Mouse (Mus musculus) intestine, embryonic 16.5 days (tissue): Measurements from ENCODE around the gene Noct. TPM values are rescaled to one million over a fixed set of nuclear protein-coding genes. Genes with fewer than 3 reads are reported as not detected.

Experiments used
- ATAC-seq: fragments of 200-750 bp; cut with Nextera tagmentation; 2 replicates; pipeline ENCODE4 v1.8.0; 2017; ENCODE audit warnings: moderate TSS enrichment, moderate library complexity
- H3K27ac ChIP-seq: fragments of 300-500 bp; sonication (generic); 2 replicates; pipeline ENCODE4 v1.5.1; 2014; ENCODE audit warnings: mild to moderate bottlenecking, low read length
- H3K27me3 ChIP-seq: fragments of 300-500 bp; sonication (generic); replicated peaks from 2 replicates; pipeline ENCODE4 v1.6.1; 2014; ENCODE audit warnings: low read length, control low read depth, mixed read lengths; ENCODE audit not compliant: control insufficient read depth, insufficient read depth
- H3K36me3 ChIP-seq: fragments of 300-500 bp; sonication (generic); 2 replicates; pipeline ENCODE4 v1.6.1; 2014; ENCODE audit warnings: low read length, control low read depth; ENCODE audit not compliant: control insufficient read depth, insufficient read depth
- H3K4me1 ChIP-seq: fragments of 300-500 bp; sonication (generic); 2 replicates; pipeline ENCODE4 v1.6.1; 2014; ENCODE audit warnings: low read length, control low read depth, mixed read lengths; ENCODE audit not compliant: control insufficient read depth, insufficient read depth
- H3K4me2 ChIP-seq: fragments of 300-500 bp; sonication (generic); 2 replicates; pipeline ENCODE4 v1.6.1; 2014; ENCODE audit warnings: low read depth, low read length, control low read depth
- H3K4me3 ChIP-seq: fragments of 300-500 bp; sonication (generic); 2 replicates; pipeline ENCODE4 v1.5.1; 2014; ENCODE audit warnings: mild to moderate bottlenecking, low read length
- H3K9ac ChIP-seq: fragments of 300-500 bp; sonication (generic); 2 replicates; pipeline ENCODE4 v1.6.1; 2014; ENCODE audit warnings: low read depth, low read length
- H3K9me3 ChIP-seq: fragments of 300-500 bp; sonication (generic); 2 replicates; pipeline ENCODE4 v1.6.1; 2016; ENCODE audit warnings: low read length, control low read depth; ENCODE audit not compliant: control insufficient read depth
- WGBS: fragments of 180-500 bp; shearing (Covaris S2); extraction: QIAGEN DNeasy Blood & Tissue Kit; methylation state at CpG from one replicate; pipeline ENCODE4 v1.1.7; 2014; 5-methylcytosine and 5-hydroxymethylcytosine counted together
- polyA plus RNA-seq: library from polyadenylated mRNA; unstranded; fragments of >200 nt; fragmentation: Nextera tagmentation; extraction: Ambion mirVana; gene quantifications from 2 replicates; pipeline ENCODE4 v1.2.1, GENCODE M21; 2015

Gene Noct
- polyA plus RNA-seq, 1 experiment from 2014 or later: 4.9 TPM

GRCm38 (mm10) chr3:51194075-51194474 lies 30.2 kb upstream of the Noct start:
- 48% methylated on average over 6 of the region's 6 CpGs for WGBS
- no peak for ATAC-seq
- Histone ChIP-seq H3K36me3 (no peaks in the 10 kb centered on the region), H3K4me3 (no peak overlapping the region), H3K27ac (no peak overlapping the region), H3K9me3 (no peaks in the 10 kb centered on the region), H3K4me2 (no peak overlapping the region), H3K9ac (no peak overlapping the region), H3K4me1 (peaks cover 4% of the 10 kb centered on the region; the same call in 1 of the 2 replicates), H3K27me3 (no peaks in the 10 kb centered on the region)

DNA sequence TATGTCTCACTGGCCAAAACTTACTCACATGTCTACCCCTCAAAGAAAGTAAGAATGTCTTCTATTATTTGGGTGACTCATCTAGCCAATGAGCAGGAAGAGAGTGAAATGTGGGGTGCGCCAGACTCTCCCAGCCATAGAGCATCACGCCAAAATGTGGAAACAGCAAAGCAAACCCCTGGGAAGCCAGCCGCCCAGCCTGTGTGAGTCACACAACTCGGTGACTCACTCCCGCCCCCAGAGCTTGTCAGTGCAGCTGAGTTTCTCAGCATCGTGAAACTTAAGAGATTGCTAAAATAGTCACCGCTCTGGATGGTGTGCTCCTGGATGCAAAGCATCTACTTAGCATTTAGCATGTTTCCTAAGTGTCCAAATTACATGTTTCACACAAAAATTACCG lies 28.9 kb upstream of the Noct start:
- peak; percentile 58; the same call in 1 of the 2 replicates for ATAC-seq

GRCm38 (mm10) chr3:51195736-51196135 lies 28.5 kb upstream of the Noct start:
- Histone ChIP-seq H3K4me1 (peaks cover 4% of the 10 kb centered on the region; the same call in 1 of the 2 replicates), H3K9ac (no peak overlapping the region), H3K36me3 (no peaks in the 10 kb centered on the region), H3K27ac (no peak overlapping the region), H3K4me2 (peak overlapping the region; percentile 16; the same call in 1 of the 2 replicates), H3K9me3 (0 out of 2 replicates have a peak, but pooled peaks cover 4% of the 10 kb centered on the region), H3K27me3 (no peaks in the 10 kb centered on the region), H3K4me3 (no peak overlapping the region)
- WGBS: 37% methylated on average over 8 of the region's 8 CpGs
- ATAC-seq: peak; percentile 47; the same call in 1 of the 2 replicates

More for the DNA sequence above, 28.9 kb upstream of the Noct start:
- 31% methylated on average over 8 of the region's 8 CpGs for WGBS
- no peaks in the 10 kb centered on the region for H3K36me3 ChIP-seq
- H3K27ac ChIP-seq: no peak overlapping the region
- H3K9ac ChIP-seq: no peak overlapping the region
- no peak overlapping the region for H3K4me3 ChIP-seq
- 0 out of 2 replicates have a peak, but pooled peaks cover 4% of the 10 kb centered on the region for H3K9me3 ChIP-seq
- peaks cover 4% of the 10 kb centered on the region; the same call in 1 of the 2 replicates for H3K4me1 ChIP-seq
- H3K27me3 ChIP-seq: no peaks in the 10 kb centered on the region
- 0 out of 2 replicates have a peak overlapping the region, but pooled peaks have one; percentile 16 for H3K4me2 ChIP-seq

GRCm38 (mm10) chr3:51196724-51197111 lies 27.5 kb upstream of the Noct start:
- Histone ChIP-seq H3K9me3 (0 out of 2 replicates have a peak, but pooled peaks cover 4% of the 10 kb centered on the region), H3K9ac (no peak overlapping the region), H3K4me1 (peaks cover 4% of the 10 kb centered on the region), H3K27ac (no peak overlapping the region), H3K4me3 (no peak overlapping the region), H3K4me2 (no peak overlapping the region), H3K27me3 (no peaks in the 10 kb centered on the region), H3K36me3 (no peaks in the 10 kb centered on the region)
- ATAC-seq: no peak
- WGBS: 91% methylated on average over 3 of the region's 3 CpGs

DNA sequence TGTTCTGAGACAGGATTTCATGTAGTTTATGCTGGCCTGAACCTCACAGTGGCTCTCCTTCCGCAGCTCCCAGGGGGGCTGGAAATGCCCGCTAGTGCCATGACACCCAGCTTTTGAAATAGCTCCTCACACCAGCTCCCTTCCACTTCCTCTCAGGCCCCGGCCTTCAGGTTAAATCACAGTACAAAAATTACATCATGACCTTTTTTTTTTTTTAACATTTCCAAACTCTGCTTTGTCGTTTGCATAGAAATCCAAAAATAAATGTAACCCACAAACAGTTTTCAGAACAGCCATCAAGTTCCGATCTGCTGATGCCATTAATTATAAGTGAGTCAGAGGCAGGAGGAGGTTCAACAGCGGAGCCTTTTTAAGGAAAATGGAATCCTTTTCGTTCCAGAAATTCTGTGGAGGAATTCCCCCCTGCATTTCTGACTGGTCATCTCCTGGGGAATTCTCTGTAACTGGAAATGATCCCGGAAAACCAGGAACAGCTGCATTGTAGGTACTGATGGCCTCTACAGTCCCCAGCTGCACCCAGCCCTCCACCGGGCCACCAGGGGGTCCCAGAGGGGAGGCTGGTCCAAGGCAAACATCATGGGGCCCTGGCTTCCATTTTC lies 27.0 kb upstream of the Noct start:
- Histone ChIP-seq H3K4me2 (no peak overlapping the region), H3K27me3 (no peaks in the 10 kb centered on the region), H3K4me3 (no peak overlapping the region), H3K36me3 (no peaks in the 10 kb centered on the region), H3K4me1 (peaks cover 4% of the 10 kb centered on the region), H3K9me3 (0 out of 2 replicates have a peak, but pooled peaks cover 4% of the 10 kb centered on the region), H3K27ac (no peak overlapping the region), H3K9ac (no peak overlapping the region)
- ATAC-seq: no peak
- 63% methylated on average over 9 of the region's 9 CpGs for WGBS

DNA sequence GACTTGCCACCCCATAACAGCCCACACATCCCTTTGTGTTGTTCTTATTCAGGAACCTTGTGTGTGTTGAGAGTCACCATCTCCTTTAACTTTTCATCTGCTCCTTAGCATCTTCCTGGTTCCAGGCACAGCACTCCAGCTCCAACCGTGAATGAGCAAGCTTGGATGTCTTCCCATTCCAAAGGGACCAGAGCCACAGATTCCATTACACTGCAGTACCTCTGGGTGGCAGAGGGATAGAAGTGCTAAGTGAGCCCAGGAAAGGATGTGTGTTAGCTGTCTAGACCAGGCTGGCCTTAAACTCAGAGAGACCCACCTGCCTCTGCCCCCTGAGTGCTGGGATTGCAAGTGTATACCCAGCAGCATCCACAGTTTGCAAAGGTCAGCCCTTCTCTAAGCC lies 26.0 kb upstream of the Noct start:
- Histone ChIP-seq H3K27me3 (no peaks in the 10 kb centered on the region), H3K4me1 (peaks cover 4% of the 10 kb centered on the region), H3K36me3 (no peaks in the 10 kb centered on the region), H3K9ac (no peak overlapping the region), H3K9me3 (0 out of 2 replicates have a peak, but pooled peaks cover 4% of the 10 kb centered on the region), H3K4me3 (no peak overlapping the region), H3K27ac (no peak overlapping the region), H3K4me2 (no peak overlapping the region)
- ATAC-seq: no peak
- 72% methylated on average over 1 of the region's 1 CpGs for WGBS

- no peak overlapping the region for H3K4me3 ChIP-seq
- 81% methylated on average over 6 of the region's 6 CpGs for whole genome bisulfite sequencing
- no peaks in the 10 kb centered on the region for H3K36me3 ChIP-seq
- no peak for ATAC-seq
- H3K4me2 ChIP-seq: no peak overlapping the region
- peaks cover 4% of the 10 kb centered on the region for H3K4me1 ChIP-seq
- H3K9ac ChIP-seq: no peak overlapping the region
- no peak overlapping the region for H3K27ac ChIP-seq
- no peaks in the 10 kb centered on the region for H3K27me3 ChIP-seq
- H3K9me3 ChIP-seq: 0 out of 2 replicates have a peak, but pooled peaks cover 4% of the 10 kb centered on the region
These were observed 25.1 kb upstream of the Noct start for GRCm38 (mm10) chr3:51199130-51199529.

GRCm38 (mm10) chr3:51200311-51200710 lies 23.9 kb upstream of the Noct start:
- no peak overlapping the region for H3K4me3 ChIP-seq
- no peak for ATAC-seq
- H3K4me1 ChIP-seq: peaks cover under 1% of the 10 kb centered on the region
- no peak overlapping the region for H3K4me2 ChIP-seq
- no peaks in the 10 kb centered on the region for H3K27me3 ChIP-seq
- H3K27ac ChIP-seq: no peak overlapping the region
- no peak overlapping the region for H3K9ac ChIP-seq
- H3K9me3 ChIP-seq: 0 out of 2 replicates have a peak, but pooled peaks cover 4% of the 10 kb centered on the region
- H3K36me3 ChIP-seq: no peaks in the 10 kb centered on the region
- WGBS: 85% methylated on average over 4 of the region's 4 CpGs

DNA sequence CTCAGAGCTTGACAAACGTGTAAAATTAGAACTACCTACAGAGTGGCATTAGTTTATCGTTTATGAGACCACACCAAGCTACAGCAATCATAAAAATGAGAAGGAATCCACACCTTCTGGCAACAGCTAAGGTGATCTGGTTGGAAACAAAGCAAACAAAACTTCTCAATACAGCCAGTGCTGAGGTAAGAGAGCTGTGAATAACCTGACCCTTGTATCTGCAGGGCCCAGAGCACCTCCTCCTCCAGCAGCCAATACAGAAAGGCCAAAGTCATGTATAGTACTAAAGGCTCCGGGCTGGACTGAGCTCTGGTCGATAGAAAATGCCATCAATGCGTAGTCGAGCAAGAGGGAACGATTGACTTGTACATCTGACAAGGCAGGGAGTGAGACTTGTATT lies 23.4 kb upstream of the Noct start:
- ATAC-seq: peak; percentile 78
- 61% methylated on average over 7 of the region's 7 CpGs for WGBS
- Histone ChIP-seq H3K9ac (no peak overlapping the region), H3K36me3 (no peaks in the 10 kb centered on the region), H3K27me3 (no peaks in the 10 kb centered on the region), H3K4me1 (no peaks in the 10 kb centered on the region; the same call in 1 of the 2 replicates), H3K27ac (no peak overlapping the region), H3K4me3 (no peak overlapping the region), H3K4me2 (no peak overlapping the region), H3K9me3 (0 out of 2 replicates have a peak, but pooled peaks cover 4% of the 10 kb centered on the region)
